Mouse (Mus musculus) ES-Bruce4 (cell line): ENCODE measurements around the gene Vmn1r198. TPM values are rescaled to one million over a fixed set of nuclear protein-coding genes. Genes with fewer than 3 reads are reported as not detected.

ENCODE experiments used
- H3K27ac ChIP-seq: 2 replicates; pipeline ENCODE4 v1.5.1; 2012; ENCODE audit warnings: low read length, inconsistent platforms; ENCODE audit not compliant: insufficient read depth
- H3K27me3 ChIP-seq: 2 replicates; pipeline ENCODE4 v1.6.1; 2012; ENCODE audit warnings: mild to moderate bottlenecking, low read length, inconsistent platforms; ENCODE audit not compliant: control insufficient read depth, poor library complexity, insufficient read depth, severe bottlenecking
- H3K36me3 ChIP-seq: 2 replicates; pipeline ENCODE4 v1.6.1; 2012; ENCODE audit warnings: inconsistent platforms, mild to moderate bottlenecking, low read length, moderate library complexity; ENCODE audit not compliant: control insufficient read depth, poor library complexity, insufficient read depth, severe bottlenecking
- H3K4me1 ChIP-seq: one replicate; pipeline ENCODE4 v1.8.1; 2011; ENCODE audit warnings: low read length; ENCODE audit not compliant: control insufficient read depth, insufficient read depth
- H3K4me3 ChIP-seq: 2 replicates; pipeline ENCODE4 v1.5.1; 2011; ENCODE audit warnings: low read depth, mild to moderate bottlenecking, low read length
- H3K9ac ChIP-seq: 2 replicates; pipeline ENCODE4 v1.6.1; 2012; ENCODE audit warnings: low read depth, mild to moderate bottlenecking, inconsistent platforms; ENCODE audit not compliant: poor library complexity, severe bottlenecking
- H3K9me3 ChIP-seq: replicated peaks from 2 replicates; pipeline ENCODE4 v1.6.1; 2012; ENCODE audit warnings: mild to moderate bottlenecking, low read length, inconsistent platforms; ENCODE audit not compliant: control insufficient read depth, poor library complexity, insufficient read depth, severe bottlenecking
- CTCF ChIP-seq: IDR thresholded peaks from one replicate; pipeline ENCODE4 v1.8.1; 2011; ENCODE audit warnings: low read depth, low read length
- EP300 ChIP-seq: IDR thresholded peaks from 2 replicates; pipeline ENCODE4 v1.6.1; 2011; ENCODE audit warnings: low read depth, low read length; ENCODE audit not compliant: insufficient read depth
- POLR2A ChIP-seq: IDR thresholded peaks from one replicate; pipeline ENCODE4 v1.8.1; 2011; ENCODE audit warnings: low read length; ENCODE audit not compliant: insufficient read depth
- polyA plus RNA-seq: library from polyadenylated mRNA; stranded (reverse); fragments of >200 nt; gene quantifications from 2 replicates; pipeline ENCODE4 v1.2.4, GENCODE M21; 2011; ENCODE audit warnings: low read depth; ENCODE audit not compliant: missing spikeins, insufficient read depth, insufficient read length

Gene Vmn1r198
- polyA plus RNA-seq, 1 experiment: not detected

GRCm38 (mm10) chr13:22387050-22387449 is 36.9 kb downstream of the Vmn1r198 start:
- H3K9me3 ChIP-seq: no peaks in the 10 kb centered on the region
- H3K4me1 ChIP-seq: no peaks in the 10 kb centered on the region
- H3K36me3 ChIP-seq: no peaks in the 10 kb centered on the region
- H3K27me3 ChIP-seq: no peaks in the 10 kb centered on the region; the same call in 1 of the 2 replicates
- H3K9ac ChIP-seq: no peak overlapping the region
- TF ChIP-seq POLR2A (no peak), EP300 (no peak), CTCF (no peak)
- no peak overlapping the region for H3K27ac ChIP-seq
- no peak overlapping the region for H3K4me3 ChIP-seq

- no peaks in the 10 kb centered on the region; the same call in 1 of the 2 replicates for H3K27me3 ChIP-seq
- no peaks in the 10 kb centered on the region for H3K4me1 ChIP-seq
- H3K4me3 ChIP-seq: no peak within 1 kb of the TSS
- H3K27ac ChIP-seq: no peak within 1 kb of the TSS
- TF ChIP-seq CTCF (no peak), EP300 (no peak), POLR2A (no peak)
- H3K9ac ChIP-seq: no peak within 1 kb of the TSS
- H3K36me3 ChIP-seq: no peaks in the 10 kb centered on the region
- H3K9me3 ChIP-seq: no peaks in the 10 kb centered on the region
Measured at GRCm38 (mm10) chr13:22390073-22390472, 39.9 kb downstream of the Vmn1r198 start, which contains the start of gene Vmn1r200. Vmn1r200 (plus strand) TSS chr13:22390373.

GRCm38 (mm10) chr13:22402978-22403377 is 52.8 kb downstream of the Vmn1r198 start:
- no peaks in the 10 kb centered on the region for H3K4me1 ChIP-seq
- H3K4me3 ChIP-seq: no peak overlapping the region
- H3K36me3 ChIP-seq: no peaks in the 10 kb centered on the region
- no peak overlapping the region for H3K9ac ChIP-seq
- no peak overlapping the region for H3K27ac ChIP-seq
- TF ChIP-seq CTCF (no peak), POLR2A (no peak), EP300 (no peak)
- H3K27me3 ChIP-seq: no peaks in the 10 kb centered on the region
- peaks cover 16% of the 10 kb centered on the region for H3K9me3 ChIP-seq

Other genes with a start within 250 kb of the Vmn1r198 start
- not detected in 2 replicates for gene Vmn1r189, start 244.5 kb upstream of the Vmn1r198 start, polyA plus RNA-seq
- gene Vmn1r191, start 166.4 kb upstream of the Vmn1r198 start, polyA plus RNA-seq: not detected in 2 replicates
- gene Vmn1r192, start 159.2 kb upstream of the Vmn1r198 start, polyA plus RNA-seq: not detected in 2 replicates
- gene Vmn1r193, start 127.2 kb upstream of the Vmn1r198 start, polyA plus RNA-seq: not detected in 2 replicates
- gene Vmn1r194, start 106.1 kb upstream of the Vmn1r198 start, polyA plus RNA-seq: not detected in 2 replicates
- not detected in 2 replicates for gene Vmn1r195, start 79.8 kb upstream of the Vmn1r198 start, polyA plus RNA-seq
- gene Vmn1r196, start 60.4 kb upstream of the Vmn1r198 start, polyA plus RNA-seq: not detected in 2 replicates
- gene Vmn1r197, start 25.8 kb upstream of the Vmn1r198 start, polyA plus RNA-seq: 0.12 TPM in 1 of 2 replicates, not detected in the other
- gene Vmn1r199, start 29.5 kb downstream of the Vmn1r198 start, polyA plus RNA-seq: not detected in 2 replicates
- not detected in 2 replicates for gene Vmn1r200, start 40.0 kb downstream of the Vmn1r198 start, polyA plus RNA-seq
- 0.12 TPM in 1 of 2 replicates, not detected in the other for gene Vmn1r201, start 121.6 kb downstream of the Vmn1r198 start, polyA plus RNA-seq
- 0.17 TPM in 1 of 2 replicates, not detected in the other for gene Vmn1r202, start 155.0 kb downstream of the Vmn1r198 start, polyA plus RNA-seq
- gene Vmn1r203, start 167.8 kb downstream of the Vmn1r198 start, polyA plus RNA-seq: not detected in 2 replicates
- not detected in 2 replicates for gene Vmn1r204, start 202.8 kb downstream of the Vmn1r198 start, polyA plus RNA-seq
- not detected in 2 replicates for gene Vmn1r205, start 242.6 kb downstream of the Vmn1r198 start, polyA plus RNA-seq